Mouse (Mus musculus): Measurements from ENCODE around the gene Maip1. TPM values are rescaled to one million over a fixed set of nuclear protein-coding genes. Genes with fewer than 3 reads are reported as not detected.

The Maip1 gene
- polyA plus RNA-seq, 1 experiment from 2014 or later: 16.8 TPM

- DNase-seq (ENCODE audit: low spot score): peak; percentile 81
These were observed 22.5 kb downstream of the Maip1 start for GRCm38 (mm10) chr1:57428368-57429308.

GRCm38 (mm10) chr1:57429786-57430483 is 23.8 kb downstream of the Maip1 start:
- no peak for DNase-seq (ENCODE audit: low spot score)

- DNase-seq (ENCODE audit: low spot score): no peak
These were observed 27.0 kb downstream of the Maip1 start for GRCm38 (mm10) chr1:57433141-57433540.

GRCm38 (mm10) chr1:57436408-57436807 is 30.3 kb downstream of the Maip1 start:
- peak; percentile 17 for DNase-seq (ENCODE audit: low spot score)

- DNase-seq (ENCODE audit: low spot score): no peak
These were observed 30.8 kb downstream of the Maip1 start for GRCm38 (mm10) chr1:57436954-57437353.

- no peak for DNase-seq (ENCODE audit: low spot score)
These were observed 32.9 kb downstream of the Maip1 start for GRCm38 (mm10) chr1:57439026-57439425.

- DNase-seq (ENCODE audit: low spot score): no peak
These were observed 34.6 kb downstream of the Maip1 start for GRCm38 (mm10) chr1:57440771-57441170.

- no peak for DNase-seq (ENCODE audit: low spot score)
These were observed 39.6 kb downstream of the Maip1 start for GRCm38 (mm10) chr1:57445679-57446078.

- DNase-seq (ENCODE audit: low spot score): no peak
These were observed 44.1 kb downstream of the Maip1 start for GRCm38 (mm10) chr1:57450241-57450640.

GRCm38 (mm10) chr1:57460305-57460940 is 54.3 kb downstream of the Maip1 start:
- DNase-seq (ENCODE audit: low spot score): no peak

Other genes with a start within 250 kb of the Maip1 start
- 7.3 TPM in 2 replicates for gene 1700066M21Rik, start 28.7 kb upstream of the Maip1 start, polyA plus RNA-seq (2015; fragmentation: Nextera tagmentation; extraction: Ambion mirVana)
- 24.2 and 25.9 TPM in 2 replicates for gene Tyw5, start 773 bp downstream of the Maip1 start, polyA plus RNA-seq (2015; fragmentation: Nextera tagmentation; extraction: Ambion mirVana)

Data from thymus, postnatal 0 days (tissue).